16 mouse cellular contexts compared by ENCODE assay signal in genomic region chr4:46082555-46082954, GRCm38 (mm10).
"Had no signal": no experiment of that assay in that cellular context is flagged by ENCODE, and none has a peak within 500 bp of the region (broad histone marks: within the 10 kb centered on the region; RNA-seq: fewer than 3 reads in every experiment).

No protein-coding gene starts in this region.

- H3K4me2 ChIP-seq: neural tube, embryonic 13.5 days; neural tube, embryonic 15.5 days; stomach, embryonic 15.5 days had no signal

- H3K36me3 ChIP-seq: neural tube, embryonic 13.5 days; neural tube, embryonic 15.5 days; stomach, embryonic 15.5 days had no signal

- H3K9ac ChIP-seq: neural tube, embryonic 13.5 days; neural tube, embryonic 15.5 days; stomach, embryonic 15.5 days had no signal

- H3K27ac ChIP-seq: neural tube, embryonic 13.5 days; neural tube, embryonic 15.5 days; stomach, embryonic 15.5 days; stomach, postnatal 0 days had no signal

- H3K4me1 ChIP-seq: stomach, embryonic 15.5 days had no signal

- H3K9me3 ChIP-seq: neural tube, embryonic 13.5 days; neural tube, embryonic 15.5 days; stomach, embryonic 15.5 days had no signal

- H3K27me3 ChIP-seq: neural tube, embryonic 13.5 days; neural tube, embryonic 15.5 days; stomach, embryonic 15.5 days had no signal

- DNase-seq: retina, postnatal 1 day; right cerebral cortex, adult 18-20 months; right cerebral cortex, postnatal 14 days; right cerebral cortex, postnatal 25 days; right cerebral cortex, postnatal 4 days; spleen, adult 18-20 months; thymus, adult 18-20 months; thymus, adult 2 months; thymus, postnatal 14 days; thymus, postnatal 25 days; thymus, postnatal 36 days; thymus, postnatal 4 days had no signal

- H3K4me3 ChIP-seq: neural tube, embryonic 13.5 days; neural tube, embryonic 15.5 days; stomach, embryonic 15.5 days had no signal
